Mouse (Mus musculus) CH12.LX (cell line): ENCODE results near the gene Ccnd3. TPM values are rescaled to one million over a fixed set of nuclear protein-coding genes. Genes with fewer than 3 reads are reported as not detected.
A peak's percentile ranks its signal among the peaks of the same experiment; 100 is the strongest.

Experiments
- DNase-seq: peaks from one replicate; pipeline ENCODE4 v3.0.0-alpha.2; 2013; ENCODE audit errors: extremely low read depth
- H3K27ac ChIP-seq: 2 replicates; pipeline ENCODE4 v1.5.1; 2012; ENCODE audit warnings: low read depth, mild to moderate bottlenecking, control low read depth, moderate library complexity; ENCODE audit not compliant: insufficient read depth
- H3K27me3 ChIP-seq: replicated peaks from 2 replicates; pipeline ENCODE3; 2012; ENCODE audit warnings: inconsistent platforms
- H3K36me3 ChIP-seq, 2 experiments: replicated peaks in 1 of 2; 2 replicates each; pipeline versions ENCODE3 to v1.6.1; 2012; ENCODE audit warnings: inconsistent platforms in 1 of 2, low read length in 1 of 2, mild to moderate bottlenecking in 1 of 2, mixed read lengths in 1 of 2, moderate library complexity in 1 of 2; ENCODE audit not compliant: control insufficient read depth in 1 of 2, insufficient read depth in 1 of 2
- H3K4me1 ChIP-seq, 2 experiments: 2 replicates each; pipeline ENCODE4 v1.6.1; 2012; ENCODE audit warnings: inconsistent platforms in 1 of 2, moderate library complexity in 1 of 2; ENCODE audit not compliant: insufficient read depth in 2 of 2, control insufficient read depth in 1 of 2
- H3K4me2 ChIP-seq: 2 replicates; pipeline ENCODE4 v1.6.1; 2012; ENCODE audit warnings: low read depth, mild to moderate bottlenecking, control low read depth; ENCODE audit not compliant: poor library complexity, insufficient read depth, severe bottlenecking
- H3K4me3 ChIP-seq, 3 experiments: fragments of 150-350 bp in 1 of 3; sonication (generic) in 1 of 3; replicated peaks in 1 of 3; 2 replicates each; pipeline versions ENCODE3 to v1.5.1; 2011 to 2012; ENCODE audit warnings: low read depth in 2 of 3, low read length in 2 of 3, mild to moderate bottlenecking in 2 of 3, moderate library complexity in 2 of 3, control low read depth in 1 of 3, improper control_type of control experiment in 1 of 3, inconsistent platforms in 1 of 3, mixed read lengths in 1 of 3; ENCODE audit not compliant: poor library complexity in 1 of 3
- H3K79me2 ChIP-seq: replicated peaks from 2 replicates; pipeline ENCODE4 v1.6.1; 2012; ENCODE audit warnings: mild to moderate bottlenecking, moderate library complexity; ENCODE audit not compliant: control insufficient read depth, poor library complexity, insufficient read depth, severe bottlenecking; ENCODE audit errors: extremely low read depth
- H3K9ac ChIP-seq: 2 replicates; pipeline ENCODE4 v1.6.1; 2012; ENCODE audit warnings: low read depth, mild to moderate bottlenecking, control low read depth, moderate library complexity; ENCODE audit not compliant: insufficient read depth
- H3K9me3 ChIP-seq: replicated peaks from 2 replicates; pipeline ENCODE3; 2012; ENCODE audit warnings: low read length, inconsistent platforms, mixed read lengths
- BHLHE40 ChIP-seq: IDR thresholded peaks from 2 replicates; pipeline ENCODE4 v1.6.1; 2011; ENCODE audit warnings: mild to moderate bottlenecking, low read depth, low read length, improper control_type of control experiment
- CHD1 ChIP-seq: IDR thresholded peaks from 2 replicates; pipeline ENCODE4 v1.6.1; 2012; ENCODE audit warnings: low read depth, low read length, improper control_type of control experiment, inconsistent platforms
- CHD2 ChIP-seq: IDR thresholded peaks from 2 replicates; pipeline ENCODE4 v1.6.1; 2011; ENCODE audit warnings: low read length, improper control_type of control experiment
- E2F4 ChIP-seq: IDR thresholded peaks from 2 replicates; pipeline ENCODE4 v1.6.1; 2011; ENCODE audit warnings: low read depth, low read length, improper control_type of control experiment; ENCODE audit not compliant: insufficient replicate concordance
- EP300 ChIP-seq: IDR thresholded peaks from 2 replicates; pipeline ENCODE4 v1.6.1; 2011; ENCODE audit warnings: low read length, improper control_type of control experiment
- ETS1 ChIP-seq: conservative IDR thresholded peaks from 2 replicates; pipeline ENCODE4 v1.6.1; 2012; ENCODE audit warnings: low read depth, mild to moderate bottlenecking, inconsistent platforms, low read length, improper control_type of control experiment, moderate library complexity
- GABPA ChIP-seq: IDR thresholded peaks from 2 replicates; pipeline ENCODE4 v1.6.1; 2012; ENCODE audit warnings: low read depth, low read length, improper control_type of control experiment, inconsistent platforms; ENCODE audit not compliant: insufficient replicate concordance
- HCFC1 ChIP-seq: IDR thresholded peaks from 2 replicates; pipeline ENCODE4 v1.6.1; 2012; ENCODE audit warnings: low read depth, mild to moderate bottlenecking, inconsistent platforms, low read length, improper control_type of control experiment
- IRF4 ChIP-seq: IDR thresholded peaks from 2 replicates; pipeline ENCODE4 v1.6.1; 2014; ENCODE audit warnings: low read depth, mild to moderate bottlenecking, inconsistent platforms, low read length, improper control_type of control experiment
- JUN ChIP-seq: IDR thresholded peaks from 2 replicates; pipeline ENCODE4 v1.6.1; 2011; ENCODE audit warnings: low read depth, mild to moderate bottlenecking, low read length, improper control_type of control experiment, moderate library complexity; ENCODE audit not compliant: insufficient read depth
- JUND ChIP-seq: conservative IDR thresholded peaks from 2 replicates; pipeline ENCODE4 v1.6.1; 2011; ENCODE audit warnings: low read depth, low read length, improper control_type of control experiment
- KAT2A ChIP-seq: IDR thresholded peaks from 2 replicates; pipeline ENCODE4 v1.6.1; 2012; ENCODE audit warnings: low read length, improper control_type of control experiment, inconsistent platforms; ENCODE audit not compliant: insufficient replicate concordance
- MAFK ChIP-seq: IDR thresholded peaks from 2 replicates; pipeline ENCODE4 v1.6.1; 2011; ENCODE audit warnings: low read length, improper control_type of control experiment; ENCODE audit not compliant: insufficient replicate concordance
- MAX ChIP-seq: IDR thresholded peaks from 2 replicates; pipeline ENCODE4 v1.6.1; 2011; ENCODE audit warnings: low read length, improper control_type of control experiment
- MAZ ChIP-seq: IDR thresholded peaks from 2 replicates; pipeline ENCODE4 v1.6.1; 2012; ENCODE audit warnings: low read depth, mild to moderate bottlenecking, inconsistent platforms, low read length, improper control_type of control experiment, moderate library complexity
- MEF2A ChIP-seq: IDR thresholded peaks from 2 replicates; pipeline ENCODE4 v1.6.1; 2014; ENCODE audit warnings: low read depth, mild to moderate bottlenecking, inconsistent platforms, low read length, improper control_type of control experiment, borderline replicate concordance
- MYC ChIP-seq: IDR thresholded peaks from 2 replicates; pipeline ENCODE4 v1.6.1; 2011; ENCODE audit warnings: low read depth, mild to moderate bottlenecking, improper control_type of control experiment, low read length
- NELFE ChIP-seq: IDR thresholded peaks from 2 replicates; pipeline ENCODE4 v1.6.1; 2011; ENCODE audit warnings: low read depth, low read length, improper control_type of control experiment
- NRF1 ChIP-seq: IDR thresholded peaks from 2 replicates; pipeline ENCODE4 v1.6.1; 2014; ENCODE audit warnings: low read depth, mild to moderate bottlenecking, inconsistent platforms, low read length, improper control_type of control experiment, moderate library complexity
- PAX5 ChIP-seq: IDR thresholded peaks from 2 replicates; pipeline ENCODE4 v1.6.1; 2012; ENCODE audit warnings: low read length, inconsistent platforms, mixed read lengths
- POLR2A ChIP-seq: IDR thresholded peaks from 2 replicates; pipeline ENCODE4 v1.6.1; 2011; ENCODE audit warnings: low read depth, mild to moderate bottlenecking, improper control_type of control experiment, low read length
- RAD21 ChIP-seq: IDR thresholded peaks from 2 replicates; pipeline ENCODE4 v1.6.1; 2011; ENCODE audit warnings: low read depth, mild to moderate bottlenecking, low read length, improper control_type of control experiment, moderate library complexity
- RCOR1 ChIP-seq: conservative IDR thresholded peaks from 2 replicates; pipeline ENCODE4 v1.6.1; 2012; ENCODE audit warnings: low read depth, mild to moderate bottlenecking, inconsistent platforms, low read length, improper control_type of control experiment
- SIN3A ChIP-seq: IDR thresholded peaks from 2 replicates; pipeline ENCODE4 v1.6.1; 2012; ENCODE audit warnings: low read length, improper control_type of control experiment, inconsistent platforms
- SMC3 ChIP-seq: IDR thresholded peaks from 2 replicates; pipeline ENCODE4 v1.6.1; 2011; ENCODE audit warnings: low read depth, low read length, improper control_type of control experiment
- TBP ChIP-seq: conservative IDR thresholded peaks from 2 replicates; pipeline ENCODE4 v1.6.1; 2011; ENCODE audit warnings: low read depth, low read length, improper control_type of control experiment
- TCF12 ChIP-seq: IDR thresholded peaks from 2 replicates; pipeline ENCODE4 v1.6.1; 2014; ENCODE audit warnings: low read depth, mild to moderate bottlenecking, inconsistent platforms, low read length, improper control_type of control experiment
- USF1 ChIP-seq: IDR thresholded peaks from 2 replicates; pipeline ENCODE4 v1.6.1; 2014; ENCODE audit warnings: low read depth, mild to moderate bottlenecking, inconsistent platforms, low read length, improper control_type of control experiment
- USF2 ChIP-seq: conservative IDR thresholded peaks from 2 replicates; pipeline ENCODE4 v1.6.1; 2011; ENCODE audit warnings: low read depth, low read length, improper control_type of control experiment
- ZKSCAN1 ChIP-seq: IDR thresholded peaks from 2 replicates; pipeline ENCODE4 v1.6.1; 2012; ENCODE audit warnings: low read depth, inconsistent platforms, low read length, improper control_type of control experiment, borderline replicate concordance
- dilution Hi-C: fragments of 300-500 bp; cut with MboI; formaldehyde crosslinking; loops from 2 replicates; pipeline ENCODE4 v1.14.3; 2020; ENCODE audit warnings: low sequenced_read_pairs; ENCODE audit not compliant: extremely low pct_unique_long_range_greater_than_20kb, extremely low pct_ligation_motif_present
- in situ Hi-C: fragments of 300-500 bp; cut with MboI; formaldehyde crosslinking; loops from 3 replicates; pipeline ENCODE4 v1.14.3; 2019; ENCODE audit warnings: low sequenced_read_pairs, low pct_ligation_motif_present, low pct_unique_long_range_greater_than_20kb, mixed read lengths
- polyA plus RNA-seq: library from polyadenylated mRNA; unstranded; fragments of >175 nt; gene quantifications from 2 replicates; pipeline ENCODE4 v1.2.1, GENCODE M21; 2012; ENCODE audit warnings: low read depth; ENCODE audit not compliant: insufficient read length
- total RNA-seq, 2 experiments: library from RNA; depleted of rRNA; stranded (reverse); fragments of 300-350 nt in 1 of 2; fragments of >200 nt in 1 of 2; gene quantifications; 2 replicates each; pipeline ENCODE4 v1.2.3; 2012 to 2014

The Ccnd3 gene
- total and polyA plus RNA-seq, 3 experiments, result 30.6 to 121 (median 48.7) TPM

- dilution Hi-C loops, result no loop called here
- no peak for DNase-seq
- peak within 1 kb of the TSS; percentile 93 for H3K4me2 ChIP-seq
- peak within 1 kb of the TSS; percentile 27 to 62 (median 60) for H3K4me3 ChIP-seq
- H3K27ac ChIP-seq, result no peak within 1 kb of the TSS
- no peaks in the 10 kb centered on the region for H3K27me3 ChIP-seq
- H3K79me2 ChIP-seq, result 0 out of 2 replicates have a peak, but pooled peaks cover 2% of the 10 kb centered on the region
- no peak for TF ChIP-seq GABPA
- no peak for TF ChIP-seq RAD21
- TF ChIP-seq EP300, result no peak
- TF ChIP-seq CHD1, result no peak
- TF ChIP-seq KAT2A, result no peak
- no peak for TF ChIP-seq MAX
- TF ChIP-seq MYC, result no peak
- TF ChIP-seq USF2, result no peak
- TF ChIP-seq MEF2A, result no peak
- TF ChIP-seq ETS1, result no peak
- no peak for TF ChIP-seq USF1
- no peak for TF ChIP-seq MAFK
- no peak for TF ChIP-seq POLR2A
- no peak for TF ChIP-seq SMC3
- no peak for TF ChIP-seq JUN
- TF ChIP-seq MAZ, result no peak
- TF ChIP-seq TCF12, result no peak
- no peak for TF ChIP-seq NRF1
- TF ChIP-seq HCFC1, result no peak
- in situ Hi-C loops, result no loop called here
- H3K9me3 ChIP-seq, result no peaks in the 10 kb centered on the region
- peaks cover 3 to 25% of the 10 kb centered on the region in 2 experiments for H3K36me3 ChIP-seq
- peak within 1 kb of the TSS; percentile 85 for H3K9ac ChIP-seq
- peaks cover 4 to 20% of the 10 kb centered on the region in 2 experiments; a peak in 2 of 4 replicates for H3K4me1 ChIP-seq
Measured at GRCm38 (mm10) chr17:47630678-47631065, 125.8 kb downstream of the Ccnd3 start, which contains the start of gene Usp49. TSS of gene Usp49 (plus strand) at chr17:47630690.

- H3K79me2 ChIP-seq, result 0 out of 2 replicates have a peak, but pooled peaks cover 2% of the 10 kb centered on the region
- peaks cover 3 to 18% of the 10 kb centered on the region in 2 experiments for H3K36me3 ChIP-seq
- H3K27ac ChIP-seq, result no peak overlapping the region
- H3K9ac ChIP-seq, result no peak overlapping the region
- H3K4me2 ChIP-seq, result no peak overlapping the region
- dilution Hi-C loops, result no loop called here
- in situ Hi-C loops, result no loop called here
- peaks cover 4 to 20% of the 10 kb centered on the region in 2 experiments; a peak in 2 of 4 replicates for H3K4me1 ChIP-seq
- no peak for DNase-seq
- TF ChIP-seq E2F4, result no peak
- TF ChIP-seq ZKSCAN1, result no peak
- TF ChIP-seq HCFC1, result no peak
- TF ChIP-seq JUND, result no peak
- TF ChIP-seq USF1, result no peak
- no peak for TF ChIP-seq JUN
- no peak for TF ChIP-seq BHLHE40
- TF ChIP-seq PAX5, result no peak
- no peak for TF ChIP-seq RAD21
- no peak for TF ChIP-seq NRF1
- TF ChIP-seq CHD2, result no peak
- no peak for TF ChIP-seq KAT2A
- no peak for TF ChIP-seq SIN3A
- no peak for TF ChIP-seq NELFE
- no peak for TF ChIP-seq RCOR1
- no peak for TF ChIP-seq IRF4
- no peak for TF ChIP-seq TBP
- H3K27me3 ChIP-seq, result no peaks in the 10 kb centered on the region
- H3K9me3 ChIP-seq, result no peaks in the 10 kb centered on the region
- H3K4me3 ChIP-seq, result no peak overlapping the region
Measured at GRCm38 (mm10) chr17:47632181-47632840, 127.5 kb downstream of the Ccnd3 start.
